Mouse (Mus musculus) lung, postnatal 0 days (tissue): Measurements from ENCODE around the gene E2f3. TPM values are rescaled to one million over a fixed set of nuclear protein-coding genes. Genes with fewer than 3 reads are reported as not detected.
A peak's percentile ranks its signal among the peaks of the same experiment; 100 is the strongest.

Experiments
- ATAC-seq: fragments of 200-750 bp; cut with Nextera tagmentation; 2 replicates; pipeline ENCODE4 v1.8.0; 2017; ENCODE audit warnings: moderate library complexity
- DNase-seq: peaks from one replicate; pipeline ENCODE4 v3.0.0-alpha.2; 2016; ENCODE audit warnings: low spot score
- H3K27ac ChIP-seq: fragments of 300-500 bp; sonication (generic); 2 replicates; pipeline ENCODE4 v1.5.1; 2014; ENCODE audit warnings: antibody characterized with exemption, mild to moderate bottlenecking, low read length, mixed read lengths
- H3K27me3 ChIP-seq: fragments of 300-500 bp; sonication (generic); replicated peaks from 2 replicates; pipeline ENCODE4 v1.6.1; 2014; ENCODE audit warnings: low read length, mixed read lengths; ENCODE audit not compliant: insufficient read depth
- H3K36me3 ChIP-seq: fragments of 300-500 bp; sonication (generic); 2 replicates; pipeline ENCODE4 v1.6.1; 2014; ENCODE audit warnings: low read length, mixed read lengths; ENCODE audit not compliant: insufficient read depth
- H3K4me1 ChIP-seq: fragments of 300-500 bp; sonication (generic); 2 replicates; pipeline ENCODE4 v1.6.1; 2014; ENCODE audit warnings: antibody characterized with exemption, low read depth, low read length, mixed read lengths; ENCODE audit not compliant: insufficient read depth
- H3K4me2 ChIP-seq: fragments of 300-500 bp; sonication (generic); replicated peaks from 2 replicates; pipeline ENCODE4 v1.6.1; 2014; ENCODE audit warnings: low read depth, mild to moderate bottlenecking, low read length, moderate library complexity, mixed read lengths
- H3K4me3 ChIP-seq: fragments of 300-500 bp; sonication (generic); 2 replicates; pipeline ENCODE4 v1.5.1; 2014; ENCODE audit warnings: low read depth, low read length
- H3K9ac ChIP-seq: fragments of 300-500 bp; sonication (generic); replicated peaks from 2 replicates; pipeline ENCODE4 v1.6.1; 2014; ENCODE audit warnings: low read depth, mild to moderate bottlenecking
- H3K9me3 ChIP-seq: fragments of 300-500 bp; sonication (generic); 2 replicates; pipeline ENCODE4 v1.6.1; 2016; ENCODE audit warnings: low read length, mixed read lengths
- CTCF ChIP-seq: IDR thresholded peaks from 2 replicates; pipeline ENCODE4 v1.5.1; 2016; ENCODE audit warnings: antibody characterized with exemption, mild to moderate bottlenecking
- EP300 ChIP-seq: IDR thresholded peaks from 2 replicates; pipeline ENCODE4 v1.6.1; 2016; ENCODE audit warnings: antibody characterized with exemption, mild to moderate bottlenecking, control low read depth
- WGBS: fragments of 180-500 bp; shearing (Covaris S2); extraction: QIAGEN DNeasy Blood & Tissue Kit; methylation state at CpG from one replicate; pipeline ENCODE4 v1.1.7; 2014; 5-methylcytosine and 5-hydroxymethylcytosine counted together
- polyA plus RNA-seq: library from polyadenylated mRNA; unstranded; fragments of >200 nt; fragmentation: Nextera tagmentation; extraction: Ambion mirVana; gene quantifications from 2 replicates; pipeline ENCODE4 v1.2.1, GENCODE M21; 2015

E2f3 gene
- polyA plus RNA-seq, 1 experiment from 2014 or later = 2.6 TPM

- H3K27ac ChIP-seq = no peak overlapping the region
- ATAC-seq = no peak
- H3K4me3 ChIP-seq = no peak overlapping the region
- no peak overlapping the region for H3K4me2 ChIP-seq
- no peak overlapping the region for H3K9ac ChIP-seq
- TF ChIP-seq CTCF (no peak), EP300 (no peak)
- no peaks in the 10 kb centered on the region for H3K4me1 ChIP-seq
- H3K27me3 ChIP-seq = no peaks in the 10 kb centered on the region
- H3K9me3 ChIP-seq = no peaks in the 10 kb centered on the region
- 28% methylated on average over 5 of the region's 5 CpGs for WGBS
- no peaks in the 10 kb centered on the region for H3K36me3 ChIP-seq
- DNase-seq = no peak
Measured at GRCm38 (mm10) chr13:30001041-30001440, 15.2 kb upstream of the E2f3 start.

- no peaks in the 10 kb centered on the region for H3K9me3 ChIP-seq
- no peak for DNase-seq
- no peaks in the 10 kb centered on the region for H3K27me3 ChIP-seq
- TF ChIP-seq CTCF = no peak
- no peak for TF ChIP-seq EP300
- no peak for ATAC-seq
- H3K27ac ChIP-seq = no peak overlapping the region
- no peak overlapping the region for H3K4me3 ChIP-seq
- WGBS = 86% methylated on average over 6 of the region's 6 CpGs
- no peaks in the 10 kb centered on the region for H3K36me3 ChIP-seq
- H3K9ac ChIP-seq = no peak overlapping the region
- no peaks in the 10 kb centered on the region for H3K4me1 ChIP-seq
- H3K4me2 ChIP-seq = no peak overlapping the region
Measured at GRCm38 (mm10) chr13:29987956-29988355, 2.1 kb upstream of the E2f3 start.

GRCm38 (mm10) chr13:29986756-29987120, 875 bp upstream of the E2f3 start:
- no peaks in the 10 kb centered on the region for H3K9me3 ChIP-seq
- H3K27me3 ChIP-seq = no peaks in the 10 kb centered on the region
- H3K36me3 ChIP-seq = no peaks in the 10 kb centered on the region
- TF ChIP-seq EP300 (no peak), CTCF (no peak)
- no peaks in the 10 kb centered on the region for H3K4me1 ChIP-seq
- 7% methylated on average over 9 of the region's 9 CpGs for WGBS
- ATAC-seq (no peak), DNase-seq (peak; percentile 55)
- H3K9ac ChIP-seq = no peak overlapping the region; the same call in 1 of the 2 replicates
- H3K4me2 ChIP-seq = peak overlapping the region; percentile 50
- H3K27ac ChIP-seq = peak overlapping the region; percentile 66
- peak overlapping the region; percentile 44 for H3K4me3 ChIP-seq

- Histone ChIP-seq H3K9ac (peak overlapping the region; percentile 84), H3K4me3 (peak overlapping the region; percentile 90), H3K36me3 (no peaks in the 10 kb centered on the region), H3K9me3 (no peaks in the 10 kb centered on the region), H3K4me2 (peak overlapping the region; percentile 100), H3K27ac (peak overlapping the region; percentile 96), H3K27me3 (no peaks in the 10 kb centered on the region), H3K4me1 (no peaks in the 10 kb centered on the region)
- WGBS = under 1% methylated on average over 54 of the region's 62 CpGs
- peak; percentile 44 for DNase-seq
- TF ChIP-seq CTCF = no peak
- 0 out of 2 replicates have a peak, but pooled peaks have one; percentile 46 for TF ChIP-seq EP300
- ATAC-seq = no peak
Measured at GRCm38 (mm10) chr13:29985101-29985854, 585 bp downstream of the E2f3 start.

- Histone ChIP-seq H3K27ac (peak overlapping the region; percentile 96), H3K4me2 (peak overlapping the region; percentile 100), H3K9me3 (no peaks in the 10 kb centered on the region), H3K4me1 (no peaks in the 10 kb centered on the region), H3K9ac (peak overlapping the region; percentile 84), H3K4me3 (peak overlapping the region; percentile 90), H3K27me3 (no peaks in the 10 kb centered on the region), H3K36me3 (no peaks in the 10 kb centered on the region)
- TF ChIP-seq EP300 = no peak
- 0 out of 2 replicates have a peak, but pooled peaks have one; percentile 6 for TF ChIP-seq CTCF
- 0% methylated on average over 25 of the region's 69 CpGs for WGBS
- DNase-seq (peak; percentile 89), ATAC-seq (peak; percentile 36)
Measured at GRCm38 (mm10) chr13:29984286-29985100, 1.4 kb downstream of the E2f3 start.

GRCm38 (mm10) chr13:29983523-29984191, 2.2 kb downstream of the E2f3 start:
- Histone ChIP-seq H3K4me1 (no peaks in the 10 kb centered on the region), H3K36me3 (no peaks in the 10 kb centered on the region), H3K9me3 (no peaks in the 10 kb centered on the region), H3K4me3 (peak overlapping the region; percentile 90), H3K27ac (peak overlapping the region; percentile 96), H3K9ac (peak overlapping the region; percentile 84), H3K27me3 (no peaks in the 10 kb centered on the region), H3K4me2 (peak overlapping the region; percentile 100)
- 2% methylated on average over 29 of the region's 35 CpGs for WGBS
- DNase-seq (peak; percentile 34), ATAC-seq (no peak)
- TF ChIP-seq EP300 (no peak), CTCF (no peak)
